Mouse (Mus musculus): ENCODE data around the gene Nup205. TPM values are rescaled to one million over a fixed set of nuclear protein-coding genes. Genes with fewer than 3 reads are reported as not detected.
A peak's percentile ranks its signal among the peaks of the same experiment; 100 is the strongest.
"Not testable (repeated sequence)": the region's sequence is repeated elsewhere in the genome, so short reads cannot be mapped to it uniquely, and the experiment has no call there.

The Nup205 gene
- polyA plus RNA-seq (2012; rRNA removed), result 14.3 and 18.8 TPM in 2 replicates

DNA sequence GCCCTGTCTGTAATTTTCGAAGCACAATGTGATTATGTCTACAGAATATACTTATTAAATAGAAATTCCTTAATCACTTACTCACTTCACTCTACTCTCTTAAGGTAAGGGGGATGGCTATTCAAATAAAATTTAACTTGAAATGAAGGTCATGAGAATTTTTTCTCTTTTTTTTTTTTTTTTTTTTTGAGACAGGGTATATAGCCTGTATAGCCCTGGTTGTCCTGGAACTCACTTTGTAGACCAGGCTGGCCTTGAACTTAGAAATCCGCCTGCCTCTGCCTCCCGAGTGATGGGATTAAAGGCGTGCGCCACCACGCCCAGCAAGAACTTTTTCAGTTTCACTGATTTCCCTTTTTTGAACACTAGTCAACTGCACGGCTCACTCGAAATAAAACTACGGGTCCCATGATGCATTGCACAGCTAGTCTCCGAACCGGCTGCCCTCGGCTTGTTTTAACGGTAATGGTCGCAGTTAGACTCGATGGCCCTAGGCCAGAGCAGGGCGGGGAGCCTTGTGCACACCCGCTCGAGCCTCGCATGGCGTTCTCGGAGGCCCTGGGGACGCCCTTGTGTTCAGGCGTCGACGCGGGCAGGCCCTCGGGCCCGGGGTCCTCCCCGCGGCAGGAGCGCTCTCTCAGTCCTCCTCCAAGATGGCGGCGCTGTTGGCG is at the start of gene Nup205:
Nup205 (plus strand) TSS at position 443 of the 671 bp plus-strand sequence.
- WGBS, result 3% methylated on average over 34 of the region's 34 CpGs
- peak; percentile 70 for DNase-seq (ENCODE audit: low read depth, low spot score)

DNA sequence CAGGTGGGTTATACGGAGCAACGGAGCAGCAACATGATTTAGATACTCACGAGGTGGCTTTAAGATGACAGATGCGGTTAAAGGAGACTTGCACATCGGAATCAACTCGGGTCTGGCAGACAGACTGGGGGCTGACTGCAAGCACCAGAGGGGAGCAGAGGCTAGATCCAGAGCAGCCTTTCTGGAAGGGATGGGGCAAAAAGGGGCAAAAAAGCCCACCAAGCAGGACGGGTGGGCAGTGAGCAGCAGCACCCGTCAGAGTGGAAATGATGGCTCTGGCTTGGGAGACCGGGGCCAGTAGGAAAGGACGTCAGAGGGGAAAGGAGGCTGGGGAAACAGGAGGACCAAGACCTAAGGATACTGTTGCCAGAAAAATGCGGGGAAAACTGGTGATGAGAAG is 44.4 kb upstream of the Nup205 start:
- WGBS, result under 1% methylated on average over 11 of the region's 11 CpGs
- DNase-seq (ENCODE audit: low read depth, low spot score), result no peak

DNA sequence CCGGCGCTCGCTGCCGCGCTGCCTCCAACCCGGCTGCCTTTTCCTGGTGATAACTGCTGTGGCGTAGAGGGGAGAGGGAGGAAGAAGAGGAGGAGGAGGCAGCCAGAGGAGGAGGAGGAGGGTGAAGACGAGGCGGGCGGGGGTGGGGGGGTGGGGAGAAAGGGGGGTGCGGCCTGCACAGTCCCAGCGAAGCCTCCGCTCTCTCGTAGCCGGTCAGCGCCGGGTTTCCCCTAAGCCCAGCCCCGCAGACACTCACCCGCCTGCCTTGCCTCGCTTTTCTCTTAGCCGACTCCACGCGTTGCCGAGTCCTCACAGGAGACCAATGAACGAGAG is 44.0 kb upstream of the Nup205 start:
- no peak for DNase-seq (ENCODE audit: low read depth, low spot score)
- under 1% methylated on average over 24 of the region's 25 CpGs for WGBS

DNA sequence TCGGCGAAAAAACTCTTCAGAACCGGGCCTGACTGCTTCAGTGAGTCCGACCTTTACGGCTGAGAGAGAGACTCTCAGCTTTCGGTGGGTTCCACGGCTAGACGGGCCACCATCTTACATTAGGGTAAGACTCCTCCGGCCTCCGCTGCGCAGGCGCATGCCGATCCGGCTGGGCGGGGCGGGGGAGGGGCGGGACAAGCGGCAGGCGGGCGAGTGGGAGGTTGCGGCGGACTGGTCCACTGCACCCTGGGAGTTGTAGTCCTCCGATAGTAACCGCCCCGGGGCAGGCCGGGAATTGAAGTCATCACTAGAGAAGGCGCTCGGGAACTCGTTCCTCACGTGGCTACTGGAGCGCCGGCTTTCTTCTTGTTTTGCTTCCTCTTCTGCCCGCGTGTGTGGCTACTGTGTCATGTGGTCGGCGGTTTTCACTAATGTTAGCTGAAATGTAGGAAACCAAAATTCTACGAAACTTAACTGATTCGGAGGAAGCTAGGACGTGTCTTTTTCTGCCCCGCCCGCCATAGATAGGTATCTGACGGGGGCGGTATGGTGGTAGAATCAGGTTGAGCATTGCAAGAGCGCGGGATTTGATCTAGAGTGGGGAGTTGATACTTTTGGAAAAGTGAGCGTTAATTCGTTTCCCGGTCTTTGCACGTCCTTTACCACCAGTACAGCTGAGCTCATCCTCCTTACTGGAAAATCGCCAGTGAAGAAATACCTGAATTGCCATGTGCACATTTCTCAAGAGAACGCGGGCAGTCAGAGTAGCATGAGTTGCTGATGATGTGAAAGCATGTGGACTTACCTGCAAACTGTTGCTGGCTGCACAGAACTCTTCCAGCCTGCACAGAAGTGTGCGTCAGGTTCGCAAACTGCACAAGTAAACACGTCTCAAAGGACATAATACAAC is 43.4 kb upstream of the Nup205 start, which contains the start of gene Cnot4:
Cnot4 (minus strand) TSS at position 146 of the 910 bp plus-strand sequence.
- DNase-seq (ENCODE audit: low read depth, low spot score), result peak; percentile 91
- under 1% methylated on average over 55 of the region's 55 CpGs for WGBS

DNA sequence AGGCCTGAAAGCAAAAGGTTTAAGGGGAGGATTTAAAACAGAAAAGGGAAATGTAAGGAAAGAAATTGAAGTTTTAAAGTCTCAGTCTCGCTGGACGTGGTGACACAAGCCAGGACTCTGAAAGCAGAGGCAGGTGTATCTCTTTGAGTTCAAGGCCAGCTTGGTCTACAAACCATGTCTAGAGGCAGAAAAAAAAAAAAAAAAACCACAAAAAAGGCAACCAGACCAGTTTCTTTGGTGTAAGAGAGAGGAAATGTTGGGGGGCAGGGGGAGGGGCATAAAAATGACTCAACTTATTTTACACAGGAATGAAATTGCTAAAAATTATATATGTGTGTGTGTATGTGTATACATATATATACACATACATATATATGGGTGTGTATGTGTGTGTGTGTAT is 42.4 kb upstream of the Nup205 start:
- WGBS, result 39% methylated on average over 2 of the region's 2 CpGs
- DNase-seq (ENCODE audit: low read depth, low spot score), result no peak

DNA sequence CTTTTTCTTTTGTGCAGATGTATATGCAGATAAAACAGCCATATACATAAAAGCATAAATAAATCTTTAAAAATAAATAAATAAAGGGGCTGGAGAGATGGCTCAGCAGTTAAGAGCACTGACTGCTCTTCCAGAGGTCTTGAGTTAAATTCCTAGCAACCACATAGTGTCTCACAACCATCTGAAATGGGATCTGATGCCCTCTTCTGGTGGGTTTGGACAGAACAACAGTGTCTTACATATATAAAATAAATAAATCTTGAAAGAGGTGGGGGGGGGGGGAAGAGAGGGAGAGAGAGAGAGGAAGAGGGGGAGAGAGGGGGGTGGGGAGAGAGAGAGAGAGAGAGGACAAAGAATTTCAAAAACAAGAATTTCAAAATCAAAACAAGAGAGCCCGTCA is 36.9 kb upstream of the Nup205 start:
- DNase-seq (ENCODE audit: low read depth, low spot score), result no peak
- 100% methylated on average over 1 of the region's 1 CpGs for WGBS

DNA sequence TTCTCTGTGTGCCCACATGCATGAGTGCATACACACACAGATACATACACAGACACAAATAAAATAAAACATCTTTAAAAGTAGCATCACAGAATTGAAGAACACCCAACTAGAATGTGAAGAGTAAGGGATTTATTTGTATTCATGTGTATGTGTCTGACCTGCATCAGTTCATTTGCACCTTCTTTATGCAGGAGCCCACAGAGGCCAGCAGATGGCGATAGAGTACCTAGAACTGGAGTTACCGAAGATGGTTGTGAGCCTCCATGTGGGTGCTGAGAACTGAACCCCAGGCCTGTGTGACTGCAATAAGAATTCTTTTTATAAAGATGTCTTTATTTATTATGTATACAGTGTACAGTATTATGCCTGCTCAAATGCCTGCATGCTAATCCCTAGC is 31.7 kb upstream of the Nup205 start:
- 84% methylated on average over 2 of the region's 2 CpGs for WGBS
- no peak for DNase-seq (ENCODE audit: low read depth, low spot score)

DNA sequence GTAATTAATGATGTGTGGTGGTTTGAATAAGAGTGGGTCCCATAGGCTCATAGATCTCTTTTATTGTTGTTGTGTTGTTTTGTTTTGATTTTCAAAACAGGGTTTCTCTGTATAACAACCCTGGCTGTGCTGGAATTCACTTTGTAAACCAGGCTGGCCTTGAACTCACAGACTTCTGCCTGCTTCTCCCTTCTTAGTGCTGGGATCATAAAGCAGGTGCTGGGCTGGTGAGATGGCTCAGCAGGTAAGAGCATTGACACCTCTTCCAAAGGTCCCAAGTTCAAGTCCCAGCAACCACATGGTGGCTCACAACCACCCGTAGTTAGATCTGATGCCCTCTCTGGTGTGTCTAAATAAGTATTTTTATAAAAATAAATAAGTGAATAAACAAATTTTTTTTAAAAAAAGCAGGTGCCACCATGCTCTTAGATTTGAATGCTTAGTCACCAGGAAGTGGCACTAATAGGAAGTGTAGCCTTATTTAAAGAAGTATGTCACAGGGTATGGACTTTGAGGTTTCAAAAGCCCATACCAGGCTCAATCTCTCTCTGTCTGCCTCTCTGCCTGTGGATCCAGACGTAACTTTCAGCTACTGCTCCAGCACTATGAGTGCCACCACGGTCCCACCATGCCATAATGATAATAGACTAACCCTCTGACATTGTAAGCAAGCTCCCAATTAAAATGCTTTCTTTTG is 29.3 kb upstream of the Nup205 start:
- WGBS, result 80% methylated on average over 3 of the region's 3 CpGs
- no peak for DNase-seq (ENCODE audit: low read depth, low spot score)

DNA sequence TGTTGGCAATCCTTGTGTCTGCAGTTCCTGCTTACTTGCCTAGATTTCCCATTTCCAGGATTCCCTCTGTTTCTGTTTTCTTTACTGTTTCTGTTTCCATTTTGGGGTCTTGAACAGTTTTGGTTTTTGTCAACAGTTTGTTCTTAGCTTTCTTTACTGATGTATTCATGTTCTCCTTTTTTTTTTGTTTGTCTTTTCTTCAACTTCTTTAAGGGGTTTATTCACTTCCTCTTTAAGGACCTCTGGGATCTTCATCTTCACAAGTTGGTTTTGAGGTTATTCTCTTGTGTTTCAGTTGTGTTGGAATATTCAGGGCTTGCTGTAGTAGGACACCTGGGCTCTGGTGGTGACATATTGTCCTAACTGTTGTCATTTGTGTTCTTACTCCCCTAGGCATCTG is 22.7 kb upstream of the Nup205 start:
- no peak for DNase-seq (ENCODE audit: low read depth, low spot score)

DNA sequence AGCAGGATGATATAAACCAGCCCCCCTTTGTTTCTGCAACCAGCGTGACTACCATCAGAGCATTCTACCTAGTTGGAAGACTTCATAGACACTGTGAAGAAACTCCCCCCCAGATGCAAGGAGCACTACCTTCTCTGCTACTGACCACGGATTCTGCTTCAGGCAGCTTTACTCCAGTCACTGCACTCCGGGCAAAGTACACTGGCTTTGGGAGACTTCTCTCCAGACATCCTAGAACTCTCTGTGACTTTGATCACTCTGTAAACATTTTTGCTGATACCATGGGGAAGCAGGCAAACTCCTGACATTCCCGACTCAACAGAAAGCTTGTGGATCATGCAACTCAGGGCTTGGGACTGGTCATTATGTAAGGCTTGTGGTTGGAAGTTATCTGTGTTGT is 8.0 kb upstream of the Nup205 start:
- WGBS, result 34% methylated on average over 4 of the region's 4 CpGs
- no peak for DNase-seq (ENCODE audit: low read depth, low spot score)

DNA sequence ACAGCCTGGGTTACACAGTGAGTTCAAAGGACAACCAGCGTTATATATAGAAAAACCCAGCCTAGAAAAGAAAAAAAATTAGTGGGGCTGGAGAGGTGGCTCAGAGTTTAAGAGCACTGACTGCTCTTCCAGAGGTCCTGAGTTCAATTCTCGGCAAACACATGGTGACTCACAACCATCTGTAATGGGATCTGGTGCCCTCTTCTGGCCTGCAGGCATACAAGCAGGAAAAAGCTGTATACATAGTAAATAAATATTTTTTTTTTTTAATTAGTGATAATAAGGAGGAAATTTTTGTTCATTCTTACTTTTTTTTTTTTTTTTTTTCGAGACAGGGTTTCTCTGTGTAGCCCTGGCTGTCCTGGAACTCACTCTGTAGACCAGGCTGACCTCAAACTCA is 5.2 kb upstream of the Nup205 start:
- WGBS, result 69% methylated on average over 3 of the region's 3 CpGs
- not testable (repeated sequence) for DNase-seq (ENCODE audit: low read depth, low spot score)

DNA sequence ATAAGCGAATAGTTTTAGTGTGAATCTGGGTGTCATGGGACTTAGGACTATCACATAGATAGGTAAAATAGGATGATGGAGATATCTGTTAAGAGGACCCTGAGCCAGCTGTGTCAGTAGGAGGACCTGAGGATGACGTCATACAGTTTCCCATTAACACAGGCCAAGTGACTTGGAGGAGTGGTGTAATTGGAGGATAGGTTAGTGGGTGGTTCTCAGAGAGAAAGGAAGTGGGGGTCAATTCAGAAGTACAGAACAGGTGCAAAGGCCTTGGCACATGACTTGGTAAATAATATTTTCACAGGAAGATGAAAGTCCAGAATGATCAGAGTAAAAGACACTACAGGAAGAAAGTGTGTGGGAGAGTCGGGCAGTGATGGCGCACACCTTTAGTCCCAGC is 4.0 kb upstream of the Nup205 start:
- 48% methylated on average over 4 of the region's 4 CpGs for WGBS
- DNase-seq (ENCODE audit: low read depth, low spot score), result no peak

DNA sequence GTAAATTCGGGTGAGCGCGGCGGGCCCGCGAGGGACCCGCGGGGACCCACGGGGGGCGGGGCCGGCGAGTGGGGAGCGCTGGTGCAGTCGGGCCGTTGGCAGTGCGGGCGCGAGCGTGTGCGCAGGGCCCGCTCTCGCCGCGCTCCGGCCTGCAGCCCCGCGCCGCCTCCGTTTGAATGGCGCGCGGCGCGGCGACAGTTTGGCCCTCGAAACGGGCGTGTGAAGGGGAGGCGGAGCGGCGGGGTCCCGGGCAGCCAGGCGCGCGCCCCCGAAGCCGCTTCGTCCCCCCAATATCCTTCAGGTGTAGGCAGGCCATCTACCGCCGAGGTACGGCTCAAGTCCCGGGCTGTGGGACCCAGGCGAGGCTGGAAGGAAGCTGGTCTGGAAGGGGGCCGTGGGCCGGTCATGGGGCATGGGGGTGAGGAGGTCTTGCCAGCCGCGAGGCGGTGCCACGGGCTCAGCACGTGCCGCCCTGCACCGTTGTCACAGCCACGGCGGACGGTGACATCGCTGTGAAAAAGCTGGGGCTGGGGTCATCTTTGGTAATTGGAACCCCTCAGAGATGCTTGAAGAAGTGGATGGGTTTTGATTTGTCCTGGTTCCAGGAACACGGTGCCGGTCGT is 540 bp downstream of the Nup205 start:
- WGBS, result under 1% methylated on average over 67 of the region's 69 CpGs

DNA sequence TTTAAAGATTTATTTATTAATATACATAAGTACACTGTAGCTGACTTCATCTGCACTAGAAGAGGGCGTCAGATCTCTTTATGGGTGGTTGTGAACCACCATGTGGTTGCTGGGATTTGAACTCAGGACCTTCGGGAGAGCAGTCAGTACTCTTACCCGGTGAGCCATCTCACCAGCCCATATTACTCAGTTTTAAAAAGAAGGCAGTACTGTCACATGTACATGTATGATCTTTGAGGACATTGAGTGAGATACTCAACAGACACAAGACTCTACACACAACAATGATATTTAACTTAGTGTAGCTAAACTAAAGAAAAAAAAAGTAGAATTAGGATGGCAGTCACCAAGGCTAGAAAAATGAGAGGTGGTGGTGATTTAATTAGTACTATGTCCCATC is 2.1 kb downstream of the Nup205 start:
- DNase-seq (ENCODE audit: low read depth, low spot score), result not testable (repeated sequence)
- 90% methylated on average over 3 of the region's 3 CpGs for WGBS

More for the DNA sequence above, 540 bp downstream of the Nup205 start:
- no peak for DNase-seq (ENCODE audit: low read depth, low spot score)

DNA sequence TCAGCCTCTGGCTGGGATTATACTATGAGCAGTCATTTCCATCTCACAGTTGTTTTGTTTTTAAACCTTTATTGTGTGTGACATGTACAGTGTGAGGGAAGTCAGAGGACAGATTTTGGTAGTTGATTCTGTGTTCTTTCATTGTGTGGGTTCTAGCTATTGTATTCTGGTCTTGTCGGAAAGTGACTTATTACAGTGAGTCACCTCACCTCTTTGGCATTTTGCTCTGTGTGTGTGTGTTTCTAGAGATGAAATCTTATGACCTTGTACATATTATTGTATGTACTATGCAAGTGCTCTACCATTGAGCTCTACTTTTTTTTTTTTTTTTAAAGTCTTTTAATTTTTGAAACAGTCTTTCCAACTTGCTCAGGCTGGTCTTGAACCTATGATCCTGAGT is 7.6 kb downstream of the Nup205 start:
- 92% methylated on average over 1 of the region's 1 CpGs for WGBS
- DNase-seq (ENCODE audit: low read depth, low spot score), result no peak

DNA sequence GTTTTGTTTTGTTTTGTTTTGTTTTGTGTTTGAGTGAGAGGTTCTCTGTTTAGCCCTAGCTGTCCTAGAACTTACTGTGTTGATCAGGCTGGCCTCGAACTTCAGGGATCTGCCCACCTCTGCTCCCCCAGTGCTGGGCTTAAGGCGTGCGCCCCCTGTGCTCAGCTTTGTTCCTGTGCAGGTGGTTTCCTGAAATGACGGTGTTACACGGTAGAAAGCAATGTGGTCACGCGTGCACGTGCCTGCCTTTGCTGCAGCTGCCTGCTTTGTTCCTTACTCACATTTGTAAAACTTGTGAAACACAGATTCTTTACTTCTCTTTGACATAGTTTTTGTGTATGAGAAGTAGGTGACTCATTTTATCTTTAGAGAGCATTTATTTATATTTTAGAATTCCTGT is 14.0 kb downstream of the Nup205 start:
- WGBS, result 84% methylated on average over 8 of the region's 8 CpGs
- DNase-seq (ENCODE audit: low read depth, low spot score), result no peak

DNA sequence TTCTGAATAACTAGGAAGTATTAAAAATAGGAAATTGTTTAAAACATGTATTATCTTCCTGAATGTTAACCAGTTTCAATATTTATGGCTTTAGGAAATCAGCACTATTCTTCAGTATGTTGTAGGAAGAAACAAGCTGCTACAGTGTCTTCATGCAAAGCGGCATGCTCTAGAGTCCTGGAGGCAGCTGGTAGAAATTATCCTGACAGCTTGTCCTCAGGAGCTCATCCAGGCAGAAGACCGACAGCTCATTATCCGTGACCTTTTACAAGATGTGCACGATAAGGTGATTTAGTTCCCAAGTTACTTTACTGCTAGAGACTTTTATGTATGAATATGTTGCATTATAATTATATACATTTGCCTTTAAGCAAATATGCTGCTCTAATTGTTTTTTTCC is 48.5 kb downstream of the Nup205 start:
- WGBS, result 91% methylated on average over 4 of the region's 4 CpGs
- DNase-seq (ENCODE audit: low read depth, low spot score), result no peak

DNA sequence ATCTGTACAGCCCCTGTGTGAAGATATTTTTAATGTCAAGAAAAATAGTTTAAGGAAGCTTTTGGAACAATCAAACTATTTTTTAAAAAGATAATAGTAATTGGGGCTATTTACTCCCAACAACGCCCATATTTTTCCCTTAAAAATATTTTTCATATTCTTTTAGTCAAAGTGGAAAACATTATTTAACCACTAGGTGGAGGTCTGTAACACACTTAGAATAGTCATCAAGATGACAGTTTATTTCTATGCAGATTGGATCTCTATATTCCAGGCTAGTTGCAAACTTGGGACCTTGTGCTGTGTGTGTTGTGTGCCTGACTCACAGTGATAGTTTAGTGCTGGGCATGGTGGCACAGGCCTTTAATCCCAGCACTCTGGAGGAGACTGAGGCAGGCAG is 52.2 kb downstream of the Nup205 start:
- no peak for DNase-seq (ENCODE audit: low read depth, low spot score)
- WGBS, result 86% methylated on average over 1 of the region's 1 CpGs

DNA sequence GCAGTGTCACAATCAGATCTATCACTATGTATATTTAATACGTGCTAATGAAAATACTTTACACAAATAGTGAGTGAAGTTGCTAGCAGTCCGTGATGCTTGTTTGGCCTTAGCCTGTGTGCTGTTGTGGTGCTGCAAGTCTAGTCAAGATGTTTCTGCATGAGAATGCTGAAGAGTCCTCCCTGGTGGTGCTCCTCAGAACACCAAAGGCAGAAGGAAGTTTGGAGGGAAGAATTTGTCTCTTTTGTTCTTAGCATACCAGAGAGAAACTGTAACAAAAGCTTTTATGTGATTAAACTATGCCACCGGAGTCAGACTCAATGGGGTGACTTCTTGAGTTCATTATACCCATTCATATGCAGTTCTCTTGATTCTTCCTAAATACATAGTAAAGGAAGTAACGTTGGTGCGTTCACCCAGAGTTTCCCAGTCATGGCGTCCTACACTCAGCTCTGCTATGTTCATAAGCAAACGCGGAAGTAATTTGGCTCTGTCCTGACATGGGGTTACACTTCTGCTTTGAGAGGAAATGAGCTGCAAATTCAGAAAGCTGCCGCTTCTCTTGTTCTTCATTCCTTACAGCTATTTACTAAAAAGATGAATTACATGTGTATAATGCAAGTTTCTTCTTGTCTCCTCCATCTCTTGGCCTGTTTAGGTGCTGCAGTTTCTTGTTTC is 59.0 kb downstream of the Nup205 start:
- DNase-seq (ENCODE audit: low read depth, low spot score), result no peak
- 88% methylated on average over 9 of the region's 9 CpGs for WGBS

DNA sequence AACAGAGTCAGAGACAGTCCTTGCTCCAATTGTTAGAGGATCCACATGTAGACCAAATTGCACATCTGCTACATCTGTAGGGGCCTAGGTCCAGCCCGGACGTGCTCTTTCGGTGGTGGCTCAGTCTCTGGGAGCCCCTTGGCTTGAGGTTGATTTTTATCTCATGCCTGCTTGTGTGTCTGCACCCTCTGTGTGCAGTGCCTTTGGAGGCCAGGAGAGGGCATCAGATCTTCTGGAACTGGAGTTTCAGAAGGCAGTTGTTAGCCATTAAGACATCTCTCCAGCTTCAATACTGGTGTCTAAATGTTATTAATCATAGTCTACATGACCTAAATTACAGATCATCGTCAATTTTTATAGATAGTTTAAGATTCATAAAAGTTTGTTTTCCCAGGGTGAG is 66.0 kb downstream of the Nup205 start:
- DNase-seq (ENCODE audit: low read depth, low spot score), result no peak

More for the DNA sequence above, 66.0 kb downstream of the Nup205 start:
- WGBS, result 96% methylated on average over 4 of the region's 4 CpGs

Measured in large intestine, adult 2 months (tissue).